Mouse (Mus musculus): Measurements from ENCODE around the gene Arhgap17.

DNA sequence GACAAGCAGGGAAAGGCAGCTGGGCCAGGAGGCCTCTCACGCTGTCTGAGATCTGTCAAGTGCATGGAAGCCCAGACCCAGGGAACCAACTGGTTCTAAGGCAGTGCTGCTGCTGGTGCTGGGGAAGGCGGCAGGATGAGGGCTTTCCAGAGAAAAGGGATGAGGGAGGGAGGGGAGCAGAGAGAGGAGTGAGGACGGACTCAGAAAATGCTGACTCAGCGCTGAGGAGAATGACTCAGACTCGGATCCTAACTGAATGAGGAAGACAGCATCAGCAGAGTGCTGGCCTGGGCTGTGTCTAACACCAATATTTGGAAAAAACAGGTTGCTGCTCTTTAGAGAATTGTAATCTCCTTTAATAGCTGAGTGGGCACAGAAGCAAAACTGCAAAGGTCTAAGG is 57.9 kb downstream of the Arhgap17 start:
- TF ChIP-seq POLR2A (IDR thresholded peaks at IDR 0.05; ENCODE audit: borderline replicate concordance, control insufficient read depth, low read depth, low read length): no peak
- no peak for TF ChIP-seq CTCF (IDR thresholded peaks at IDR 0.05; ENCODE audit: control insufficient read depth, insufficient read depth, low read length)
